Mouse (Mus musculus): Measurements from ENCODE around the gene Atp2b4.

DNA sequence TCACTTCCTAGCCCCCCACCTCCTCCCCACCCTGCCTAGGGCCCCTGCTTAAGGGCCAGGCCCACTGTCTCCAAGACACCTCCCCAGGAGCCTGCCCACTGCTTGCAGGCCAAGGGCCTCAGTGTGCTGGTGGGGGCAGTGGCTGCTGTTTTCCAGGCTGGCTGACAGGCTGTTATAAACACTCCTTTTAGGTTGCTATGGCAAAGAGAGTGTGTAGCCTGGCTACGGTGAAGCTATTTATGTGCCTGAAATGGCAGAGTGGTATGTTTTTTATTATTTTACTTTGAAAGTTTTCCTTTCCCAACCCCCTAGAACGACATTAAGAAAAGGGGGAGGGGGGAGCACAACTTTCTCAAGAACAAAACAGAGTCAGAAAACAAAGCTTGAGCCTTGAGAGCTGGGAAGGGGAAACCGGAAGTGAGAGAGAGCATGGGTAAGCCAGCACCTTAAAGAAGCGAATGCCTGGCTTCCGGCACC is 37.9 kb downstream of the Atp2b4 start:
- TF ChIP-seq GATA1 (IDR thresholded peaks at IDR 0.05; ENCODE audit: low read length) (no peak), TAL1 (IDR thresholded peaks at IDR 0.05; ENCODE audit: low read length) (no peak)

Data from erythroblast, embryonic 14.5 days (primary cell).